Mouse (Mus musculus): ENCODE data around the gene Rgs14. TPM values are rescaled to one million over a fixed set of nuclear protein-coding genes. Genes with fewer than 3 reads are reported as not detected.

Gene Rgs14
- polyA plus RNA-seq, 1 experiment from 2014 or later: 0.35 TPM

Other genes starting within 250 kb of the Rgs14 start
- gene Gm17617, start 236.2 kb upstream of the Rgs14 start, polyA plus RNA-seq (2016; fragmentation: Nextera tagmentation; extraction: Ambion mirVana): not detected in 2 replicates
- 2.7 and 2.9 TPM in 2 replicates for gene Fgfr4, start 217.1 kb upstream of the Rgs14 start, polyA plus RNA-seq (2016; fragmentation: Nextera tagmentation; extraction: Ambion mirVana)
- gene Nsd1, start 159.9 kb upstream of the Rgs14 start, polyA plus RNA-seq (2016; fragmentation: Nextera tagmentation; extraction: Ambion mirVana): 78.7 and 81.6 TPM in 2 replicates
- gene Prelid1, start 49.2 kb upstream of the Rgs14 start, polyA plus RNA-seq (2016; fragmentation: Nextera tagmentation; extraction: Ambion mirVana): 310 and 344 TPM in 2 replicates
- 101 and 105 TPM in 2 replicates for gene Rab24, start 47.8 kb upstream of the Rgs14 start, polyA plus RNA-seq (2016; fragmentation: Nextera tagmentation; extraction: Ambion mirVana)
- gene Mxd3, start 39.9 kb upstream of the Rgs14 start, polyA plus RNA-seq (2016; fragmentation: Nextera tagmentation; extraction: Ambion mirVana): 22.2 and 24.3 TPM in 2 replicates
- gene Lman2, start 6.9 kb upstream of the Rgs14 start, polyA plus RNA-seq (2016; fragmentation: Nextera tagmentation; extraction: Ambion mirVana): 88.1 and 92.8 TPM in 2 replicates
- gene Slc34a1, start 28.5 kb downstream of the Rgs14 start, polyA plus RNA-seq (2016; fragmentation: Nextera tagmentation; extraction: Ambion mirVana): 0.10 TPM in 1 of 2 replicates, not detected in the other
- gene Pfn3, start 45.5 kb downstream of the Rgs14 start, polyA plus RNA-seq (2016; fragmentation: Nextera tagmentation; extraction: Ambion mirVana): not detected in 2 replicates
- gene F12, start 57.1 kb downstream of the Rgs14 start, polyA plus RNA-seq (2016; fragmentation: Nextera tagmentation; extraction: Ambion mirVana): 0.16 TPM in 1 of 2 replicates, not detected in the other
- gene Grk6, start 75.3 kb downstream of the Rgs14 start, polyA plus RNA-seq (2016; fragmentation: Nextera tagmentation; extraction: Ambion mirVana): 48.9 and 54.4 TPM in 2 replicates
- 1.1 and 1.5 TPM in 2 replicates for gene Prr7, start 94.5 kb downstream of the Rgs14 start, polyA plus RNA-seq (2016; fragmentation: Nextera tagmentation; extraction: Ambion mirVana)
- gene Dbn1, start 118.4 kb downstream of the Rgs14 start, polyA plus RNA-seq (2016; fragmentation: Nextera tagmentation; extraction: Ambion mirVana): 585 and 628 TPM in 2 replicates
- 154 and 158 TPM in 2 replicates for gene Pdlim7, start 143.9 kb downstream of the Rgs14 start, polyA plus RNA-seq (2016; fragmentation: Nextera tagmentation; extraction: Ambion mirVana)
- 3.7 and 4.7 TPM in 2 replicates for gene Dok3, start 159.6 kb downstream of the Rgs14 start, polyA plus RNA-seq (2016; fragmentation: Nextera tagmentation; extraction: Ambion mirVana)
- gene Ddx41, start 166.9 kb downstream of the Rgs14 start, polyA plus RNA-seq (2016; fragmentation: Nextera tagmentation; extraction: Ambion mirVana): 64.0 and 64.6 TPM in 2 replicates
- 67.4 and 71.9 TPM in 2 replicates for gene Fam193b, start 201.4 kb downstream of the Rgs14 start, polyA plus RNA-seq (2016; fragmentation: Nextera tagmentation; extraction: Ambion mirVana)
- gene Tmed9, start 204.0 kb downstream of the Rgs14 start, polyA plus RNA-seq (2016; fragmentation: Nextera tagmentation; extraction: Ambion mirVana): 113 and 128 TPM in 2 replicates
- 42.5 and 43.4 TPM in 2 replicates for gene B4galt7, start 230.2 kb downstream of the Rgs14 start, polyA plus RNA-seq (2016; fragmentation: Nextera tagmentation; extraction: Ambion mirVana)